Mouse (Mus musculus) erythroblast, embryonic 14.5 days (primary cell): ENCODE measurements around the gene Krt79. TPM values are rescaled to one million over a fixed set of nuclear protein-coding genes. Genes with fewer than 3 reads are reported as not detected.

Experiments
- H3K27me3 ChIP-seq: 2 replicates; pipeline ENCODE4 v1.6.1; 2012; ENCODE audit warnings: inconsistent platforms; ENCODE audit not compliant: control insufficient read depth
- H3K36me3 ChIP-seq: 2 replicates; pipeline ENCODE4 v1.6.1; 2012; ENCODE audit warnings: mild to moderate bottlenecking, inconsistent platforms; ENCODE audit not compliant: control insufficient read depth
- H3K4me1 ChIP-seq: 2 replicates; pipeline ENCODE4 v1.6.1; 2012; ENCODE audit warnings: inconsistent platforms; ENCODE audit not compliant: control insufficient read depth
- H3K4me3 ChIP-seq: replicated peaks from 2 replicates; pipeline ENCODE3; 2012; ENCODE audit warnings: moderate library complexity, mild to moderate bottlenecking, inconsistent platforms
- H3K9me3 ChIP-seq: 2 replicates; pipeline ENCODE4 v1.6.1; 2012; ENCODE audit warnings: low read length, inconsistent platforms, mixed read lengths; ENCODE audit not compliant: control insufficient read depth
- GATA1 ChIP-seq: IDR thresholded peaks from 2 replicates; pipeline ENCODE4 v1.6.1; 2012; ENCODE audit warnings: low read length, inconsistent platforms, mixed read lengths
- TAL1 ChIP-seq: IDR thresholded peaks from 3 replicates; pipeline ENCODE4 v1.6.1; 2012; ENCODE audit warnings: low read length, inconsistent platforms, mixed read lengths
- polyA plus RNA-seq: library from polyadenylated mRNA; stranded (reverse); fragments of >175 nt; gene quantifications from 2 replicates; pipeline ENCODE4 v1.2.3, GENCODE M21; 2012

Gene Krt79
- polyA plus RNA-seq, result not detected in 2 replicates

- H3K36me3 ChIP-seq, result no peaks in the 10 kb centered on the region
- H3K27me3 ChIP-seq, result no peaks in the 10 kb centered on the region
- TF ChIP-seq TAL1 (no peak), GATA1 (no peak)
These were observed at the start of gene Krt79 for GRCm38 (mm10) chr15:101940274-101940829. TSS of gene Krt79 (minus strand) at chr15:101940324.

GRCm38 (mm10) chr15:101988714-101989113 lies 48.6 kb upstream of the Krt79 start:
- TF ChIP-seq TAL1, result no peak
- TF ChIP-seq GATA1, result no peak
- no peaks in the 10 kb centered on the region for H3K36me3 ChIP-seq
- peaks cover 9% of the 10 kb centered on the region for H3K4me1 ChIP-seq
- H3K4me3 ChIP-seq, result no peak overlapping the region
- no peaks in the 10 kb centered on the region for H3K9me3 ChIP-seq
- peaks cover 9% of the 10 kb centered on the region; the same call in 1 of the 2 replicates for H3K27me3 ChIP-seq

More at GRCm38 (mm10) chr15:101940274-101940829, at the start of gene Krt79:
- Histone ChIP-seq H3K9me3 (no peaks in the 10 kb centered on the region), H3K4me1 (peaks cover 2% of the 10 kb centered on the region), H3K4me3 (no peak within 1 kb of the TSS)

DNA sequence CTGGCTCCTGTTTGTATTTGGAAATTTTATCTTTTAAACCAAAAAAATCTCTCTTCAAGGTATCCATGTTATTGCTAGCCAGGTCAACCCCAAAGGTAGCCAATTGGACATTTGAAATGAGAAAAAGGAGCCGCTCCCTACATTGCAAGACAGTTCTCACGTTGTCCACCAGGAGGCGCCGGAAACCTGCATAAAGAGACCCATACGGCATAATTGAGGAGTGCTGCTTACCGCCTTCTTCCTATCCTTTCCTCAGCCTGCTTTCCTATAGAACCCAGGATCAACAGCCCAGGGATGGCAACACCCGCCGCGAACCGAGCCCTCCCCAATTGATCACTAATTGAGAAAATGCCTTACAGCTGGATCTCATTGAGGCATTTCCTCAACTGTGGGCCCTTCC lies 48.0 kb upstream of the Krt79 start:
- no peaks in the 10 kb centered on the region for H3K9me3 ChIP-seq
- H3K27me3 ChIP-seq, result peaks cover 9% of the 10 kb centered on the region; the same call in 1 of the 2 replicates

DNA sequence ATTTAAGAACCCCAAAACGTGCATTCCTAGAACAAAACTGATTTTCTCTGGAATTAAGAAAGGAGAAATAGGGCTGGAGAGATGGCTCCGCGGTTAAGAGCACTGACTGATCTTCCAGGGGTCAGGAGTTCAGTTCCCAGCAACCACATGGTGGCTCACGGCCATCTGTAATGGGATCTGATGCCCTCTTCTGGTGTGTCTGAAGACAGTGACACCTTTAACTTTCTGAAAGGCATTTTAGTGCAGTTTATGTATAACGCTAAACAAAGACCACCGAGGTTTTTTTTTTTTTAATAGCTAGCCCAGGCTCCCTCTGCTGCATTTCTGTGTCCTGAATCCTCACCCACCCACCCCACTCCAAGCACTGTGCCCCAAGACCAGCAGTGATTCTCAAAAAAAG lies 44.6 kb upstream of the Krt79 start:
- peaks cover 3% of the 10 kb centered on the region; the same call in 1 of the 2 replicates for H3K9me3 ChIP-seq
- peaks cover 30% of the 10 kb centered on the region for H3K4me1 ChIP-seq
- TF ChIP-seq TAL1 (no peak), GATA1 (no peak)
- peaks cover 9% of the 10 kb centered on the region; the same call in 1 of the 2 replicates for H3K27me3 ChIP-seq
- H3K36me3 ChIP-seq, result no peaks in the 10 kb centered on the region
- no peak overlapping the region for H3K4me3 ChIP-seq

More for the DNA sequence above, 48.0 kb upstream of the Krt79 start:
- Histone ChIP-seq H3K4me1 (peaks cover 15% of the 10 kb centered on the region), H3K4me3 (no peak overlapping the region), H3K36me3 (no peaks in the 10 kb centered on the region)
- TF ChIP-seq TAL1 (no peak), GATA1 (no peak)

GRCm38 (mm10) chr15:101983949-101984601 lies 44.0 kb upstream of the Krt79 start:
- no peak for TF ChIP-seq GATA1
- no peak for TF ChIP-seq TAL1

DNA sequence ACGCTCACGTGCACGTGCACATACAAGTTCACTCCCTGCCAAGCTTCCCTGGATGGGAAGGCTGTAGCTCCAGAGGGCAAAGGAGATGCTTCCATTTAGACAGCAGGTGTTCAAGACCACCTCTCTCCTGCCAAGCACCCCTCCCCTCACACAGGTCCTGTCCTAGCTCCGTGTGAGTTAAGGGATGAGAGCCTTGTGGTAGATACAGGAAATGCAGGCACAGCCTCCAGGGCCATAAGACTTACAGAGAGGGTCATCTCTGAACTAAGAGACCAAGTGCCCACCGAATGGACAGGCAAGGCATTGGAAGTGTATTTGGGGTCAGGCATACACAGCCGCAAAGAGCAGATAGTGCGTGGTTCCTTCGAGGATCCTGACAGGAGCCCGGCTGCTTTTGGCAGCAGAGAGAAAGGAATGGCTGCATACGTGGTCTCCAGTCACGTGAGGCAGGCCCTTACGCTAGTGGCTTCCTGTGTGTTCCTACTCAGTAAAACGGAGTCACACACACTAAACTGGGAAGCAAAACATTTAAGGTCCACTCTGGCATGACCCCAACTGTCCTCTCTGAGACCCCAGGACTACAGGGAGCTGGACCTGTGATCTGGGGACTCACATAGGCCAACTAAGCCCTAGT lies 43.3 kb upstream of the Krt79 start:
- peaks cover 3% of the 10 kb centered on the region; the same call in 1 of the 2 replicates for H3K9me3 ChIP-seq

More at GRCm38 (mm10) chr15:101983949-101984601, 44.0 kb upstream of the Krt79 start:
- peak overlapping the region; percentile 38 for H3K4me3 ChIP-seq
- peaks cover 9% of the 10 kb centered on the region; the same call in 1 of the 2 replicates for H3K27me3 ChIP-seq
- H3K9me3 ChIP-seq, result peaks cover 3% of the 10 kb centered on the region; the same call in 1 of the 2 replicates
- no peaks in the 10 kb centered on the region for H3K36me3 ChIP-seq
- peaks cover 37% of the 10 kb centered on the region for H3K4me1 ChIP-seq

DNA sequence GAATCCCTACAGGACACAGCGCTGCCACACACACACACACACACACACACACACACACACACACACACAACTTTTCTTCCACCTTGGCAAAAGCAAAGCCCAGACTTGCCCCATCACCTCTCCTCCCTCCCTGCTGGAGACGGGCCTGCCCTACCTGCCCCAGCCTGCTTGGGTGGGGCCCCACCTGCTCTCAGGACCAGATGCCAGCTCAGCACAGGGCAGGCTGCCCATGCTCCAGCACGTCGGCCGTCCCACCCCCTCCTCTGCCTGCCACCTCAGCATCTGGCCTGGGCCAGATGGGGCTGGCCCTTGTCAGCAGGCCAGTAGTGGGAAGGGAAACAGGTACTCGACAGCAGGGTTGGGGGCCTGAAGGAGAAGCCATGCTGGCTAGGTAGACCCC lies 40.7 kb upstream of the Krt79 start:
- TF ChIP-seq GATA1, result no peak
- no peak for TF ChIP-seq TAL1

More for the DNA sequence above, 43.3 kb upstream of the Krt79 start:
- Histone ChIP-seq H3K4me3 (no peak overlapping the region), H3K27me3 (peaks cover 6% of the 10 kb centered on the region; the same call in 1 of the 2 replicates), H3K36me3 (no peaks in the 10 kb centered on the region), H3K4me1 (peaks cover 43% of the 10 kb centered on the region)
- no peak for TF ChIP-seq TAL1
- no peak for TF ChIP-seq GATA1

GRCm38 (mm10) chr15:101977043-101977726 lies 37.1 kb upstream of the Krt79 start:
- no peak for TF ChIP-seq GATA1
- TF ChIP-seq TAL1, result no peak
- peaks cover 80% of the 10 kb centered on the region for H3K4me1 ChIP-seq

More for the DNA sequence above, 40.7 kb upstream of the Krt79 start:
- Histone ChIP-seq H3K4me1 (peaks cover 69% of the 10 kb centered on the region), H3K27me3 (no peaks in the 10 kb centered on the region), H3K36me3 (no peaks in the 10 kb centered on the region; the same call in 1 of the 2 replicates), H3K4me3 (no peak overlapping the region), H3K9me3 (peaks cover 3% of the 10 kb centered on the region; the same call in 1 of the 2 replicates)

More at GRCm38 (mm10) chr15:101977043-101977726, 37.1 kb upstream of the Krt79 start:
- Histone ChIP-seq H3K4me3 (peak overlapping the region; percentile 62), H3K9me3 (peaks cover 3% of the 10 kb centered on the region; the same call in 1 of the 2 replicates), H3K27me3 (peaks cover 8% of the 10 kb centered on the region; the same call in 1 of the 2 replicates), H3K36me3 (no peaks in the 10 kb centered on the region; the same call in 1 of the 2 replicates)
